Mouse (Mus musculus) E14TG2a.4 (cell line): Measurements from ENCODE around the gene Arid5a.

Source experiments
- CTCF ChIP-seq: conservative IDR thresholded peaks from 2 replicates; pipeline ENCODE4 v1.5.1; 2014; ENCODE audit warnings: low read length
- POU5F1 ChIP-seq: IDR thresholded peaks from 2 replicates; pipeline ENCODE4 v1.6.1; 2014; ENCODE audit warnings: low read length, borderline replicate concordance

GRCm38 (mm10) chr1:36267595-36267994 lies 39.9 kb upstream of the Arid5a start:
- TF ChIP-seq CTCF (no peak), POU5F1 (no peak)
